ENCODE assay signal across 18 mouse cellular contexts in genomic region chr14:62922637-62923036, GRCm38 (mm10).
DNase-seq lines count a peak whose midpoint lies in the region; ATAC-seq lines count a peak whose summit lies in the region.
"Had no signal": no experiment of that assay in that cellular context is flagged by ENCODE, and none has a peak within 500 bp of the region (broad histone marks: within the 10 kb centered on the region; RNA-seq: fewer than 3 reads in every experiment).

No protein-coding gene starts in this region.

- no peak overlapping the region for H3K4me3 ChIP-seq in intestine, embryonic 16.5 days (ENCODE audit: low read length)
- H3K4me3 ChIP-seq: embryonic facial prominence, embryonic 12.5 days; forebrain, embryonic 15.5 days; heart, embryonic 10.5 days; hindbrain, embryonic 13.5 days had no signal

- H3K9ac ChIP-seq in intestine, embryonic 16.5 days (ENCODE audit: low read depth, low read length) = no peak overlapping the region
- H3K9ac ChIP-seq: embryonic facial prominence, embryonic 12.5 days; forebrain, embryonic 15.5 days; hindbrain, embryonic 13.5 days had no signal

- ATAC-seq in granulocyte monocyte progenitor cell, adult 5-6 weeks (replicated peaks; ENCODE audit: poor library complexity, severe bottlenecking) = peak; percentile 95
- peak; percentile 91 for ATAC-seq in monocyte, adult 5-6 weeks (replicated peaks; ENCODE audit: insufficient number of reproducible peaks, low FRiP score, low TSS enrichment, poor library complexity, severe bottlenecking)
- ATAC-seq in cerebellum, adult (ENCODE audit: insufficient number of reproducible peaks, low FRiP score, low TSS enrichment) = no peak
- no peak for ATAC-seq in intestine, embryonic 16.5 days
- ATAC-seq: forebrain, embryonic 15.5 days had no signal

- no peaks in the 10 kb centered on the region for H3K4me1 ChIP-seq in intestine, embryonic 16.5 days (ENCODE audit: control insufficient read depth, insufficient read depth, low read length)
- H3K4me1 ChIP-seq: embryonic facial prominence, embryonic 12.5 days; hindbrain, embryonic 13.5 days had no signal

- peak; percentile 16 for DNase-seq in lung, postnatal 36 days
- no peak for DNase-seq in lung, postnatal 14 days
- DNase-seq in kidney, postnatal 10 days = no peak
- DNase-seq: adrenal gland, postnatal 14 days; cerebellum, adult 8-10 months; cerebellum, postnatal 14 days; gastrocnemius, postnatal 36 days; heart, adult 18-20 months; heart, postnatal 10 days; heart, postnatal 4 days had no signal

- no peak overlapping the region for H3K27ac ChIP-seq in intestine, embryonic 16.5 days (ENCODE audit: low read length)
- H3K27ac ChIP-seq: embryonic facial prominence, embryonic 12.5 days; forebrain, embryonic 15.5 days; heart, embryonic 10.5 days; hindbrain, embryonic 13.5 days had no signal

- no peaks in the 10 kb centered on the region for H3K9me3 ChIP-seq in intestine, embryonic 16.5 days (ENCODE audit: control insufficient read depth, low read length)
- H3K9me3 ChIP-seq: embryonic facial prominence, embryonic 12.5 days; forebrain, embryonic 15.5 days; heart, embryonic 10.5 days; hindbrain, embryonic 13.5 days had no signal

- no peaks in the 10 kb centered on the region for H3K36me3 ChIP-seq in intestine, embryonic 16.5 days (ENCODE audit: control insufficient read depth, insufficient read depth, low read length)
- H3K36me3 ChIP-seq: forebrain, embryonic 15.5 days had no signal

- no peaks in the 10 kb centered on the region for H3K27me3 ChIP-seq in intestine, embryonic 16.5 days (replicated peaks; ENCODE audit: control insufficient read depth, insufficient read depth, low read length)
- H3K27me3 ChIP-seq: embryonic facial prominence, embryonic 12.5 days; forebrain, embryonic 15.5 days; hindbrain, embryonic 13.5 days had no signal

- no peak overlapping the region for H3K4me2 ChIP-seq in intestine, embryonic 16.5 days (ENCODE audit: low read depth, low read length)
- H3K4me2 ChIP-seq: embryonic facial prominence, embryonic 12.5 days; forebrain, embryonic 15.5 days; hindbrain, embryonic 13.5 days had no signal

Comparison
In these comparisons a context has a peak if more than half of its experiments do, and no peak if none do; other contexts are left out.
1. ATAC-seq: peak in granulocyte monocyte progenitor cell, adult 5-6 weeks (single experiment) and monocyte, adult 5-6 weeks (single experiment); none in cerebellum, adult (single experiment) and intestine, embryonic 16.5 days (single experiment).